Mouse (Mus musculus) ovary, postnatal 36 days (tissue): ENCODE data around the gene Gabbr1.
A peak's percentile ranks its signal among the peaks of the same experiment; 100 is the strongest.

Experiments
- DNase-seq: peaks from one replicate; pipeline ENCODE4 v3.0.0; 2022; ENCODE audit warnings: low spot score, mixed read lengths

Gene Gabbr1

GRCm38 (mm10) chr17:37078193-37078592 is 32.4 kb downstream of the Gabbr1 start:
- DNase-seq = no peak

GRCm38 (mm10) chr17:37078990-37079389 is 33.2 kb downstream of the Gabbr1 start:
- DNase-seq = no peak

GRCm38 (mm10) chr17:37080119-37080518 is 34.4 kb downstream of the Gabbr1 start:
- peak; percentile 22 for DNase-seq

- DNase-seq = no peak
Observed at GRCm38 (mm10) chr17:37081659-37082058, 35.9 kb downstream of the Gabbr1 start.

- DNase-seq = peak; percentile 13
Observed at GRCm38 (mm10) chr17:37083327-37083726, 37.6 kb downstream of the Gabbr1 start.

- no peak for DNase-seq
Observed at GRCm38 (mm10) chr17:37084632-37085031, 38.9 kb downstream of the Gabbr1 start.

- DNase-seq = no peak
Observed at GRCm38 (mm10) chr17:37085545-37085944, 39.8 kb downstream of the Gabbr1 start.

GRCm38 (mm10) chr17:37088399-37088798 is 42.6 kb downstream of the Gabbr1 start, which contains the start of gene Olfr90:
Olfr90 (minus strand) TSS chr17:37088499.
- DNase-seq = no peak

- DNase-seq = no peak
Observed at GRCm38 (mm10) chr17:37092198-37092597, 46.4 kb downstream of the Gabbr1 start.

- no peak for DNase-seq
Observed at GRCm38 (mm10) chr17:37093289-37093688, 47.5 kb downstream of the Gabbr1 start.

GRCm38 (mm10) chr17:37098178-37098577 is 52.4 kb downstream of the Gabbr1 start, which contains the start of gene Olfr91:
Olfr91 (minus strand) TSS chr17:37098278.
- DNase-seq = no peak

GRCm38 (mm10) chr17:37119988-37120387 is 74.2 kb downstream of the Gabbr1 start, which contains the start of gene Olfr92:
Olfr92 (minus strand) TSS chr17:37120088.
- no peak for DNase-seq
